Mouse (Mus musculus) embryonic facial prominence, embryonic 15.5 days (tissue): ENCODE data around the gene Sox13. TPM values are rescaled to one million over a fixed set of nuclear protein-coding genes. Genes with fewer than 3 reads are reported as not detected.

Experiments
- ATAC-seq: fragments of 200-750 bp; cut with Nextera tagmentation; 2 replicates; pipeline ENCODE4 v1.8.0; 2017; ENCODE audit warnings: low read depth, moderate TSS enrichment; ENCODE audit not compliant: insufficient number of reproducible peaks, low FRiP score, low TSS enrichment
- H3K27ac ChIP-seq: fragments of 300-500 bp; sonication (generic); replicated peaks from 2 replicates; pipeline ENCODE4 v1.5.1; 2015; ENCODE audit warnings: mild to moderate bottlenecking, inconsistent platforms
- H3K27me3 ChIP-seq: fragments of 300-500 bp; sonication (generic); 2 replicates; pipeline ENCODE4 v1.6.1; 2015; ENCODE audit warnings: inconsistent platforms
- H3K36me3 ChIP-seq: fragments of 300-500 bp; sonication (generic); 2 replicates; pipeline ENCODE4 v1.6.1; 2015; ENCODE audit warnings: mild to moderate bottlenecking, inconsistent platforms
- H3K4me1 ChIP-seq: fragments of 300-500 bp; sonication (generic); 2 replicates; pipeline ENCODE4 v1.6.1; 2015; ENCODE audit warnings: inconsistent platforms
- H3K4me2 ChIP-seq: fragments of 300-500 bp; sonication (generic); replicated peaks from 2 replicates; pipeline ENCODE4 v1.6.1; 2015; ENCODE audit warnings: mild to moderate bottlenecking, inconsistent platforms
- H3K4me3 ChIP-seq: fragments of 300-500 bp; sonication (generic); replicated peaks from 2 replicates; pipeline ENCODE4 v1.5.1; 2015; ENCODE audit warnings: mild to moderate bottlenecking, inconsistent platforms
- H3K9ac ChIP-seq: fragments of 300-500 bp; sonication (generic); 2 replicates; pipeline ENCODE4 v1.6.1; 2015; ENCODE audit warnings: inconsistent platforms
- H3K9me3 ChIP-seq: fragments of 300-500 bp; sonication (generic); replicated peaks from 2 replicates; pipeline ENCODE4 v1.6.1; 2016; ENCODE audit warnings: inconsistent platforms
- WGBS: fragments of 180-500 bp; shearing (Covaris S2); methylation state at CpG from one replicate; pipeline ENCODE4 v1.1.7; 2015; 5-methylcytosine and 5-hydroxymethylcytosine counted together
- polyA plus RNA-seq: library from polyadenylated mRNA; unstranded; fragments of >200 nt; fragmentation: Nextera tagmentation; extraction: Ambion mirVana; gene quantifications from 2 replicates; pipeline ENCODE4 v1.2.1, GENCODE M21; 2015

Gene Sox13
- polyA plus RNA-seq: 5.8 and 6.1 TPM in 2 replicates

- peak within 1 kb of the TSS; percentile 82 for H3K27ac ChIP-seq
- H3K9me3 ChIP-seq: no peaks in the 10 kb centered on the region
- no peaks in the 10 kb centered on the region for H3K27me3 ChIP-seq
- H3K4me1 ChIP-seq: peaks cover 14% of the 10 kb centered on the region
- H3K4me2 ChIP-seq: peak within 1 kb of the TSS; percentile 99
- peak within 1 kb of the TSS; percentile 62 for H3K9ac ChIP-seq
- ATAC-seq: peak; percentile 64; the same call in 1 of the 2 replicates
- under 1% methylated on average over 110 of the region's 128 CpGs for WGBS
- H3K4me3 ChIP-seq: peak within 1 kb of the TSS; percentile 70
- no peaks in the 10 kb centered on the region for H3K36me3 ChIP-seq
Measured at GRCm38 (mm10) chr1:133423543-133424480, at the start of gene Sox13. Sox13 (minus strand) TSS chr1:133424377.

GRCm38 (mm10) chr1:133471556-133471955 lies 47.4 kb upstream of the Sox13 start:
- WGBS: 19% methylated on average over 2 of the region's 2 CpGs

GRCm38 (mm10) chr1:133471086-133471485 lies 46.9 kb upstream of the Sox13 start:
- 63% methylated on average over 7 of the region's 7 CpGs for WGBS
- Histone ChIP-seq H3K4me1 (0 out of 2 replicates have a peak, but pooled peaks cover 3% of the 10 kb centered on the region), H3K9ac (no peak overlapping the region), H3K27ac (no peak overlapping the region), H3K4me3 (no peak overlapping the region), H3K36me3 (no peaks in the 10 kb centered on the region), H3K4me2 (no peak overlapping the region), H3K9me3 (no peaks in the 10 kb centered on the region), H3K27me3 (no peaks in the 10 kb centered on the region; the same call in 1 of the 2 replicates)
- no peak for ATAC-seq

More at GRCm38 (mm10) chr1:133471556-133471955, 47.4 kb upstream of the Sox13 start:
- Histone ChIP-seq H3K4me3 (no peak overlapping the region), H3K36me3 (no peaks in the 10 kb centered on the region), H3K4me2 (no peak overlapping the region), H3K9ac (no peak overlapping the region), H3K4me1 (0 out of 2 replicates have a peak, but pooled peaks cover 3% of the 10 kb centered on the region), H3K9me3 (no peaks in the 10 kb centered on the region), H3K27me3 (no peaks in the 10 kb centered on the region; the same call in 1 of the 2 replicates), H3K27ac (no peak overlapping the region)
- ATAC-seq: no peak

- Histone ChIP-seq H3K4me3 (no peak overlapping the region), H3K4me2 (no peak overlapping the region), H3K9me3 (no peaks in the 10 kb centered on the region), H3K9ac (no peak overlapping the region), H3K4me1 (0 out of 2 replicates have a peak, but pooled peaks cover 3% of the 10 kb centered on the region), H3K27me3 (no peaks in the 10 kb centered on the region; the same call in 1 of the 2 replicates), H3K36me3 (no peaks in the 10 kb centered on the region), H3K27ac (no peak overlapping the region)
- no peak for ATAC-seq
- WGBS: 62% methylated on average over 10 of the region's 10 CpGs
Measured at GRCm38 (mm10) chr1:133470242-133471025, 46.3 kb upstream of the Sox13 start.

- ATAC-seq: no peak
- no peak overlapping the region for H3K4me3 ChIP-seq
- no peaks in the 10 kb centered on the region for H3K9me3 ChIP-seq
- H3K27ac ChIP-seq: no peak overlapping the region
- 0 out of 2 replicates have a peak, but pooled peaks cover 3% of the 10 kb centered on the region for H3K4me1 ChIP-seq
- WGBS: 72% methylated on average over 4 of the region's 4 CpGs
- no peak overlapping the region for H3K9ac ChIP-seq
- H3K27me3 ChIP-seq: no peaks in the 10 kb centered on the region; the same call in 1 of the 2 replicates
- H3K36me3 ChIP-seq: no peaks in the 10 kb centered on the region
- no peak overlapping the region for H3K4me2 ChIP-seq
Measured at GRCm38 (mm10) chr1:133469213-133469612, 45.0 kb upstream of the Sox13 start.

GRCm38 (mm10) chr1:133468751-133469150 lies 44.6 kb upstream of the Sox13 start:
- no peak for ATAC-seq
- H3K27ac ChIP-seq: no peak overlapping the region
- H3K4me2 ChIP-seq: no peak overlapping the region
- H3K36me3 ChIP-seq: no peaks in the 10 kb centered on the region
- H3K4me3 ChIP-seq: no peak overlapping the region
- H3K9me3 ChIP-seq: no peaks in the 10 kb centered on the region
- no peak overlapping the region for H3K9ac ChIP-seq
- H3K4me1 ChIP-seq: 0 out of 2 replicates have a peak, but pooled peaks cover 3% of the 10 kb centered on the region
- 25% methylated on average over 6 of the region's 6 CpGs for WGBS
- no peaks in the 10 kb centered on the region; the same call in 1 of the 2 replicates for H3K27me3 ChIP-seq

- H3K27ac ChIP-seq: no peak overlapping the region
- H3K4me3 ChIP-seq: no peak overlapping the region
- H3K27me3 ChIP-seq: no peaks in the 10 kb centered on the region; the same call in 1 of the 2 replicates
- H3K36me3 ChIP-seq: no peaks in the 10 kb centered on the region
- 58% methylated on average over 8 of the region's 8 CpGs for WGBS
- H3K9me3 ChIP-seq: no peaks in the 10 kb centered on the region
- no peak overlapping the region for H3K9ac ChIP-seq
- no peak overlapping the region for H3K4me2 ChIP-seq
- no peak for ATAC-seq
- 0 out of 2 replicates have a peak, but pooled peaks cover 3% of the 10 kb centered on the region for H3K4me1 ChIP-seq
Measured at GRCm38 (mm10) chr1:133467905-133468304, 43.7 kb upstream of the Sox13 start.

- Histone ChIP-seq H3K9ac (no peak overlapping the region), H3K27me3 (no peaks in the 10 kb centered on the region; the same call in 1 of the 2 replicates), H3K9me3 (no peaks in the 10 kb centered on the region), H3K27ac (no peak overlapping the region), H3K4me3 (no peak overlapping the region), H3K4me1 (no peaks in the 10 kb centered on the region), H3K36me3 (no peaks in the 10 kb centered on the region), H3K4me2 (no peak overlapping the region)
- ATAC-seq: no peak
- WGBS: 72% methylated on average over 5 of the region's 5 CpGs
Measured at GRCm38 (mm10) chr1:133463138-133463537, 39.0 kb upstream of the Sox13 start.

GRCm38 (mm10) chr1:133460996-133461395 lies 36.8 kb upstream of the Sox13 start:
- no peaks in the 10 kb centered on the region for H3K36me3 ChIP-seq

GRCm38 (mm10) chr1:133456097-133456496 lies 31.9 kb upstream of the Sox13 start:
- Histone ChIP-seq H3K4me2 (no peak overlapping the region), H3K4me1 (no peaks in the 10 kb centered on the region), H3K9ac (no peak overlapping the region), H3K27me3 (no peaks in the 10 kb centered on the region), H3K9me3 (no peaks in the 10 kb centered on the region), H3K36me3 (no peaks in the 10 kb centered on the region), H3K27ac (no peak overlapping the region), H3K4me3 (no peak overlapping the region)
- ATAC-seq: no peak
- WGBS: 51% methylated on average over 2 of the region's 2 CpGs

More at GRCm38 (mm10) chr1:133460996-133461395, 36.8 kb upstream of the Sox13 start:
- H3K9me3 ChIP-seq: no peaks in the 10 kb centered on the region
- no peak overlapping the region for H3K27ac ChIP-seq
- no peaks in the 10 kb centered on the region for H3K4me1 ChIP-seq
- no peak overlapping the region for H3K9ac ChIP-seq
- no peak overlapping the region for H3K4me3 ChIP-seq
- ATAC-seq: no peak
- H3K4me2 ChIP-seq: no peak overlapping the region
- H3K27me3 ChIP-seq: no peaks in the 10 kb centered on the region
